Mouse (Mus musculus) heart, adult 2 months (tissue): ENCODE data around the gene Shld2.

Source experiments
- CTCF ChIP-seq: fragments of 200-600 bp; IDR thresholded peaks from 2 replicates; pipeline ENCODE4 v1.8.1; 2022; ENCODE audit warnings: antibody characterized with exemption, mild to moderate bottlenecking, moderate library complexity
- EP300 ChIP-seq: fragments of 200-500 bp; IDR thresholded peaks from 2 replicates; pipeline ENCODE4 v1.6.1; 2011; ENCODE audit warnings: low read depth, low read length, control low read depth; ENCODE audit not compliant: insufficient read depth
- POLR2A ChIP-seq: fragments of 200-500 bp; IDR thresholded peaks from 2 replicates; pipeline ENCODE4 v1.6.1; 2011; ENCODE audit warnings: mild to moderate bottlenecking, low read depth, low read length, control low read depth; ENCODE audit not compliant: insufficient read depth

DNA sequence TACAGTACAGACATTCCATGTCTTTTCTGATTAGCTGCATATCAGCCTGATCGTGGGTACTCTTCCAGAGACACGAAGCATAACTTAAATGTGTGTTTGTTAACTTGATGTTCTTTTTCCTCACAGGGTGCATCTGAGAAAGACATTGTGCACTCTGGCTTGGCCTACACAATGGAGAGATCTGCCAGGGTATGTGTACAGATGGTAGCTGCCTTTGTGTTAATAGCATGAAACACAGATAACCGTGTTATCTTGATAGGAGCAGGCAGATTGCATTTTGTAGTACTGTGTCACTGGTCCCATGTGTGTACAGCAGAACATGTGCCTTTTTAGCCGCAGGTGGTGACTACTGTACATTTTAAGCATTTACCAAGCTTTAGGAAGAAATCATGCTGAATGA lies 31.7 kb upstream of the Shld2 start:
- TF ChIP-seq CTCF (no peak), POLR2A (no peak), EP300 (no peak)
